Mouse (Mus musculus): ENCODE results near the gene Zfp768. TPM values are rescaled to one million over a fixed set of nuclear protein-coding genes. Genes with fewer than 3 reads are reported as not detected.

Gene Zfp768
- 50.1 and 52.5 TPM in 2 replicates for polyA plus RNA-seq (2012; rRNA removed)

DNA sequence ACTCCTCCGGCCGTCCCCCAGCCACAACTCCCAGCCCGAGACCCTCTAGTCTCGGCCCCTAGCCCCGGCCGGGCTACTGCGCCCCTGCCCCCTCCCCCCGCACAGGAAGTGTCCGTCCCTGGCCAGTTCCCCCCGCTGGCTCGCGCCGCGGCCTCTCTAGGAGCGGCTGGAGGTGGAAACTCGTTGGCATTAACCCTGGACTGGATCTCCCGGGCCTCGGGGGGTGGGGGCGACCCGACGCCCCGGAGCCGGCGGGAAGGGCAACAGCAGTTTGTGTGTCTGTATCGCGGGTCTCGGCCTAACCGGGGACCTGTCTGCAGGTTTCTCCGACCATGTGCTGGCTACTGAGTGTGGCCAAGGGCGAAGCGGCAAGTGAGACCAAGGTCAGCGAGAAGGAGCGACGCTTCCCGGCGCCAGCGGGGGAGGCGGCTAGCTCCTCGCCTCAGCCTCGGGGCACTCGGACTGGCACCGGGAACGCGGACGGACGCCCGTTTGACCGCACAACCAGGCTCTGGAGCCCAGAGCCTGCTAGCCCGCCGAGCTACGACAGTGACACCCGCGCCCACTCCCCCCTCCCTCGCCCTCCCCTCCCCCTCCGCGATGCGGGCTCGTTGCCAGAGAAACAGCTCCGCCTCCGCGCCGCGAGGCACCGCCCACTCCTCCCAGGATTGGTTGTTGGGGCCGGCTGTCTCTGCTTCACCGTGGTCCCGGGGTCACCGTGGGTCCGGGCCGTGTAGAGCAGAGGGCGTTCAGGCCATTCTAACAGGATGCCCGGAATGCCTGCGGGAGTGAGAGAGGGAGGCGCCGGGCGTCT lies at the start of gene Zfp768:
Gene Zfp768, minus strand, starts transcription at position 78 of the 814 bp plus-strand sequence.

DNA sequence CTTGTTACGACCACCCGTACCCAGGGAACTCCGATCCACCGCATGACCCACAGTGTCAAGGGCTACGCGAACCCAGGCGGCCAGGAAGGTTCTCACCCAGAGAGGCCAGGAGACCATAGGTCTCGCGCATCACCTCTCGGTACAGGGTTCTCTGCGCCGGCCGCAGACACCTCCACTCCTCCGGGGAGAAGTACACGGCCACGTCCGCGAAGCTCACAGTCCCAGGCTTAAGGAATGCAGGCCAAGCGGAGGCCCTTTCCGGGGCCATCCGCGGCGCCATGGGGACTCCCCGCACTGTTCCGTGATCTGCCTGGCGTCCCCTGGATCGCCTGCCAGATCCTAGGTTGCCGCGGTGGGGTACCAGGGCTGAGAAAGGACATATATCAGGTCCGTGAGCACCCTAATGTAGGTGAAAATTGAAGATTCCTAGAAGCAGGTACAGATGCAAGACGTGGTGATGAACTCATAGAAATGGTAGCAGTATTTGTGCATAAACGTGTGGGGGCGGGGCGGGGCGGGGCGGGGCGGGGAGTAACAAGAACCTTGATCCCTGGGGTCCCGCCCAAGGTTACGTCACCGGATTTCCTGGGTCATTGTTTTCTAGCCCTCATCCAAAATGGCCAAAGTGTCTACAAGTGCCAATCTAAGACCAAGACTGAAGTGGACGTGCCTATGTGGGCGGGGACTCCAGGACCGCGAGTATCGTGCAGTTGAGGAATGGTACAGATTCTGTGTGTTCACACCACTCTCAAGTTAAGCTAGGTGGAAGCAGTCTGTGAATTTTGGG lies 48.0 kb upstream of the Zfp768 start, which contains the start of gene E430018J23Rik:
Gene E430018J23Rik, minus strand, starts transcription at position 473 of the 787 bp plus-strand sequence.

GRCm38 (mm10) chr7:127386641-127387392 lies 41.4 kb upstream of the Zfp768 start, which contains the start of gene 9130019O22Rik:
Gene 9130019O22Rik, minus strand, starts transcription at chr7:127387166.

GRCm38 (mm10) chr7:127375271-127376245 lies 30.2 kb upstream of the Zfp768 start, which contains the start of gene Zfp747:
Gene Zfp747, minus strand, starts transcription at chr7:127376050.

DNA sequence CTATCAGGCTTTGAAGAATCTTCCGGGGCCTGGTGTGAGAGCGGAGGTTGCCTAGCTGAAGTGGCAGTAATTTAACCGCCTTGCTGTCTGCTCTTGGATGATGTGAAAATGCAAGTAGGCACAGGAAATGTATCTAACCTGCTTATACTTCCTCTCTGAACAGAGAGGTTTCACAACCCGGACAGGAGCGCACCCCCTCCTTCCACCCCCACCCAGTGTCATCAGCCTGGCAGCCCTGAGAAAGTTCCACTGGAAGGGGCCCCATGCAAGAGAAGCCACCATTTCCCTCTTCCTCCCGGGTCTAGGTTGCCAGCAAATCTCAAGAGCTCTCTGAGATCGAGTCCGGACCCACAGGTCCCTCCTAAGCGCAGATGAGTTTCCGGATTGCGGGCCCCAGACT lies 49.3 kb downstream of the Zfp768 start, which contains the start of gene Itgal:
Gene Itgal, plus strand, starts transcription at position 163 of the 400 bp plus-strand sequence.

Other genes starting within 250 kb of the Zfp768 start
- 0.65 and 0.79 TPM in 2 replicates for gene Qprt, start 223.4 kb downstream of the Zfp768 start, polyA plus RNA-seq (2012; rRNA removed)
- 1.9 and 2.2 TPM in 2 replicates for gene Spn, start 207.8 kb downstream of the Zfp768 start, polyA plus RNA-seq (2012; rRNA removed)
- gene Cd2bp2, start 149.5 kb downstream of the Zfp768 start, polyA plus RNA-seq (2012; rRNA removed), result 17.7 and 20.8 TPM in 2 replicates
- 36.0 and 42.8 TPM in 2 replicates for gene Tbc1d10b, start 137.1 kb downstream of the Zfp768 start, polyA plus RNA-seq (2012; rRNA removed)
- 0.43 and 0.79 TPM in 2 replicates for gene Mylpf, start 136.7 kb downstream of the Zfp768 start, polyA plus RNA-seq (2012; rRNA removed)
- gene Zfp553, start 112.5 kb downstream of the Zfp768 start, polyA plus RNA-seq (2012; rRNA removed), result 12.1 and 13.0 TPM in 2 replicates
- 14.1 and 15.4 TPM in 2 replicates for gene Sept1, start 112.5 kb downstream of the Zfp768 start, polyA plus RNA-seq (2012; rRNA removed)
- 99.4 and 116 TPM in 2 replicates for gene Zfp771, start 101.3 kb downstream of the Zfp768 start, polyA plus RNA-seq (2012; rRNA removed)
- gene Dctpp1, start 84.9 kb downstream of the Zfp768 start, polyA plus RNA-seq (2012; rRNA removed), result 67.0 and 72.9 TPM in 2 replicates
- 34.1 and 39.1 TPM in 2 replicates for gene Sephs2, start 71.5 kb downstream of the Zfp768 start, polyA plus RNA-seq (2012; rRNA removed)
- gene Itgal, start 49.3 kb downstream of the Zfp768 start, polyA plus RNA-seq (2012; rRNA removed), result 3.6 and 5.0 TPM in 2 replicates
- gene Zfp747, start 30.5 kb upstream of the Zfp768 start, polyA plus RNA-seq (2012; rRNA removed), result 13.0 and 13.4 TPM in 2 replicates
- gene 9130019O22Rik, start 41.6 kb upstream of the Zfp768 start, polyA plus RNA-seq (2012; rRNA removed), result 4.5 and 4.7 TPM in 2 replicates
- 9.8 and 10.4 TPM in 2 replicates for gene E430018J23Rik, start 48.0 kb upstream of the Zfp768 start, polyA plus RNA-seq (2012; rRNA removed)
- 7.7 and 7.9 TPM in 2 replicates for gene Zfp764, start 61.2 kb upstream of the Zfp768 start, polyA plus RNA-seq (2012; rRNA removed)
- 24.4 and 29.7 TPM in 2 replicates for gene Zfp688, start 76.5 kb upstream of the Zfp768 start, polyA plus RNA-seq (2012; rRNA removed)
- gene Zfp689, start 103.6 kb upstream of the Zfp768 start, polyA plus RNA-seq (2012; rRNA removed), result 4.1 and 4.6 TPM in 2 replicates
- 75.9 and 78.1 TPM in 2 replicates for gene Prr14, start 114.0 kb upstream of the Zfp768 start, polyA plus RNA-seq (2012; rRNA removed)
- 24.0 and 34.3 TPM in 2 replicates for gene Fbrs, start 133.6 kb upstream of the Zfp768 start, polyA plus RNA-seq (2012; rRNA removed)
- 19.2 TPM in 2 replicates for gene Srcap, start 166.4 kb upstream of the Zfp768 start, polyA plus RNA-seq (2012; rRNA removed)
- gene Gm42715, start 174.0 kb upstream of the Zfp768 start, polyA plus RNA-seq (2012; rRNA removed), result 9.9 and 12.4 TPM in 2 replicates
- gene Tmem265, start 215.8 kb upstream of the Zfp768 start, polyA plus RNA-seq (2012; rRNA removed), result 0.83 and 2.6 TPM in 2 replicates
- gene Phkg2, start 227.8 kb upstream of the Zfp768 start, polyA plus RNA-seq (2012; rRNA removed), result 55.0 and 55.1 TPM in 2 replicates
- 3.1 and 3.2 TPM in 2 replicates for gene Ccdc189, start 243.0 kb upstream of the Zfp768 start, polyA plus RNA-seq (2012; rRNA removed)
- gene Rnf40, start 243.2 kb upstream of the Zfp768 start, polyA plus RNA-seq (2012; rRNA removed), result 24.1 and 24.4 TPM in 2 replicates